22 mouse cellular contexts compared by ENCODE assay signal in the genomic region with DNA sequence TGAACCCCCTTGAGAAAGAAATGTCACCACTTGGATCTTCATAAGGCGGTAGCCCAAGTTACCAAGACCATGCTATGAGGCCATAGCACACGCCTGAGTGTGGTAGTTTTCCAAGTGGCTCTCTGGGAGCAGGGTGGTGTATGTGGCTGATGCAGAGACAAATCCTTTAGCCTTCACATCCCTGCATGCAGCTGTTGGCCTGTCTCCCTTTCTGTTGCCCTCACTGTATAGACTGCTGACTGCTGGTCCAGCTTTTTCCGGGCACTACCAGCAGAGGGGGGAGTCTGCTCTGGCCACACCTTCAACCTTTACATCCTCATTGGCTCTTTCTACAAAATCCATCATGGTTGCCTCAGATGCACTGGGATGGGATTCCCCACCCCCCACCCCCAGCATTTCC.
DNase-seq lines count a peak whose midpoint lies in the region; ATAC-seq lines count a peak whose summit lies in the region.
"Had no signal": no experiment of that assay in that cellular context is flagged by ENCODE, and none has a peak within 500 bp of the region (broad histone marks: within the 10 kb centered on the region; RNA-seq: fewer than 3 reads in every experiment).

No protein-coding gene starts in this region.

- no peaks in the 10 kb centered on the region for H3K4me1 ChIP-seq in embryonic facial prominence, embryonic 14.5 days (ENCODE audit: control insufficient read depth, insufficient read depth, low read length)
- no peaks in the 10 kb centered on the region for H3K4me1 ChIP-seq in embryonic facial prominence, embryonic 10.5 days
- H3K4me1 ChIP-seq in hindbrain, embryonic 13.5 days (replicated peaks), result peaks cover 22% of the 10 kb centered on the region
- H3K4me1 ChIP-seq in hindbrain, embryonic 16.5 days (ENCODE audit: control insufficient read depth, insufficient read depth, low read depth, low read length), result no peaks in the 10 kb centered on the region; the same call in 1 of the 2 replicates
- peaks cover 15% of the 10 kb centered on the region for H3K4me1 ChIP-seq in hindbrain, embryonic 15.5 days (replicated peaks)
- peaks cover 9% of the 10 kb centered on the region for H3K4me1 ChIP-seq in neural tube, embryonic 14.5 days (ENCODE audit: control insufficient read depth, insufficient read depth, low read length)
- H3K4me1 ChIP-seq: heart, embryonic 15.5 days; kidney, embryonic 15.5 days; limb, embryonic 13.5 days; liver, embryonic 12.5 days had no signal

- H3K9me3 ChIP-seq in embryonic facial prominence, embryonic 14.5 days (ENCODE audit: control insufficient read depth, low read length), result no peaks in the 10 kb centered on the region
- 0 out of 2 replicates have a peak, but pooled peaks cover 3% of the 10 kb centered on the region for H3K9me3 ChIP-seq in embryonic facial prominence, embryonic 10.5 days
- H3K9me3 ChIP-seq in hindbrain, embryonic 13.5 days, result no peaks in the 10 kb centered on the region
- no peaks in the 10 kb centered on the region for H3K9me3 ChIP-seq in hindbrain, embryonic 16.5 days (ENCODE audit: control insufficient read depth, low read length)
- H3K9me3 ChIP-seq in hindbrain, embryonic 15.5 days, result no peaks in the 10 kb centered on the region
- no peaks in the 10 kb centered on the region for H3K9me3 ChIP-seq in neural tube, embryonic 14.5 days (ENCODE audit: control insufficient read depth, low read length)
- H3K9me3 ChIP-seq: heart, embryonic 15.5 days; kidney, embryonic 15.5 days had no signal

- H3K36me3 ChIP-seq in embryonic facial prominence, embryonic 14.5 days (ENCODE audit: control insufficient read depth, insufficient read depth, low read length), result no peaks in the 10 kb centered on the region
- no peaks in the 10 kb centered on the region for H3K36me3 ChIP-seq in embryonic facial prominence, embryonic 10.5 days (replicated peaks)
- no peaks in the 10 kb centered on the region for H3K36me3 ChIP-seq in hindbrain, embryonic 13.5 days
- no peaks in the 10 kb centered on the region for H3K36me3 ChIP-seq in hindbrain, embryonic 16.5 days (ENCODE audit: control insufficient read depth, insufficient read depth, low read length)
- no peaks in the 10 kb centered on the region for H3K36me3 ChIP-seq in hindbrain, embryonic 15.5 days
- H3K36me3 ChIP-seq in neural tube, embryonic 14.5 days (ENCODE audit: control insufficient read depth, insufficient read depth, low read length), result no peaks in the 10 kb centered on the region
- H3K36me3 ChIP-seq: heart, embryonic 15.5 days; kidney, embryonic 15.5 days; limb, embryonic 13.5 days; liver, embryonic 12.5 days had no signal

- WGBS in embryonic facial prominence, embryonic 14.5 days, result 82% methylated on average over 2 of the region's 3 CpGs
- 74% methylated on average over 3 of the region's 3 CpGs for WGBS in embryonic facial prominence, embryonic 10.5 days
- 74% methylated on average over 3 of the region's 3 CpGs for WGBS in hindbrain, embryonic 13.5 days
- WGBS in hindbrain, embryonic 16.5 days, result 43% methylated on average over 3 of the region's 3 CpGs
- 56% methylated on average over 3 of the region's 3 CpGs for WGBS in hindbrain, embryonic 15.5 days
- WGBS in neural tube, embryonic 14.5 days, result 41% methylated on average over 3 of the region's 3 CpGs

- DNase-seq in embryonic facial prominence, embryonic 14.5 days (ENCODE audit: low spot score), result no peak
- no peak for DNase-seq in embryonic facial prominence, embryonic 10.5 days (ENCODE audit: low spot score)
- DNase-seq in spleen, postnatal 10 days (ENCODE audit: low spot score in 2 of 2), result no peak
- no peak for DNase-seq in layer of hippocampus, postnatal 10 days (ENCODE audit: low spot score in 2 of 2)
- DNase-seq: adrenal gland, postnatal 25 days; cerebellum, adult 9-10 months; gastrocnemius, adult 2 months; heart, postnatal 4 days; kidney, postnatal 36 days; lung, adult 2 months; right cerebral cortex, postnatal 14 days; thymus, adult 18-20 months; thymus, postnatal 36 days had no signal

- no peak overlapping the region for H3K4me2 ChIP-seq in embryonic facial prominence, embryonic 14.5 days (ENCODE audit: low read depth, low read length)
- no peak overlapping the region for H3K4me2 ChIP-seq in hindbrain, embryonic 13.5 days
- no peak overlapping the region for H3K4me2 ChIP-seq in hindbrain, embryonic 16.5 days (ENCODE audit: low read length)
- no peak overlapping the region for H3K4me2 ChIP-seq in hindbrain, embryonic 15.5 days
- no peak overlapping the region for H3K4me2 ChIP-seq in neural tube, embryonic 14.5 days (ENCODE audit: low read depth, low read length)
- H3K4me2 ChIP-seq: heart, embryonic 15.5 days; kidney, embryonic 15.5 days; limb, embryonic 13.5 days; liver, embryonic 12.5 days had no signal

- H3K27me3 ChIP-seq in embryonic facial prominence, embryonic 14.5 days (replicated peaks; ENCODE audit: control insufficient read depth, insufficient read depth, low read length), result no peaks in the 10 kb centered on the region
- H3K27me3 ChIP-seq in embryonic facial prominence, embryonic 10.5 days (replicated peaks; ENCODE audit: low read depth, poor library complexity, severe bottlenecking), result no peaks in the 10 kb centered on the region
- H3K27me3 ChIP-seq in hindbrain, embryonic 13.5 days, result no peaks in the 10 kb centered on the region
- H3K27me3 ChIP-seq in hindbrain, embryonic 16.5 days (replicated peaks; ENCODE audit: control insufficient read depth, insufficient read depth, low read length), result no peaks in the 10 kb centered on the region
- no peaks in the 10 kb centered on the region for H3K27me3 ChIP-seq in hindbrain, embryonic 15.5 days
- no peaks in the 10 kb centered on the region for H3K27me3 ChIP-seq in neural tube, embryonic 14.5 days (ENCODE audit: control insufficient read depth, insufficient read depth, low read length)
- H3K27me3 ChIP-seq: heart, embryonic 15.5 days; kidney, embryonic 15.5 days; limb, embryonic 13.5 days; liver, embryonic 12.5 days had no signal

- no peak overlapping the region for H3K9ac ChIP-seq in embryonic facial prominence, embryonic 14.5 days (ENCODE audit: low read depth, low read length)
- no peak overlapping the region for H3K9ac ChIP-seq in hindbrain, embryonic 13.5 days
- H3K9ac ChIP-seq in hindbrain, embryonic 16.5 days (ENCODE audit: low read depth, low read length), result no peak overlapping the region
- no peak overlapping the region for H3K9ac ChIP-seq in hindbrain, embryonic 15.5 days
- no peak overlapping the region for H3K9ac ChIP-seq in neural tube, embryonic 14.5 days (replicated peaks; ENCODE audit: low read depth, low read length)
- H3K9ac ChIP-seq: heart, embryonic 15.5 days; kidney, embryonic 15.5 days; limb, embryonic 13.5 days; liver, embryonic 12.5 days had no signal

- peak; percentile 22; the same call in 1 of the 2 replicates for ATAC-seq in embryonic facial prominence, embryonic 14.5 days (ENCODE audit: low read depth)
- 0 out of 2 replicates have a peak, but pooled peaks have one; percentile 21 for ATAC-seq in hindbrain, embryonic 13.5 days (ENCODE audit: low FRiP score)
- no peak for ATAC-seq in hindbrain, embryonic 16.5 days
- 0 out of 2 replicates have a peak, but pooled peaks have one; percentile 19 for ATAC-seq in hindbrain, embryonic 15.5 days (ENCODE audit: low FRiP score, low read depth)
- ATAC-seq in neural tube, embryonic 14.5 days (ENCODE audit: low read depth), result peak; percentile 11; the same call in 1 of the 2 replicates
- ATAC-seq: intestine, embryonic 16.5 days; liver, embryonic 12.5 days had no signal

- H3K4me3 ChIP-seq in embryonic facial prominence, embryonic 14.5 days (ENCODE audit: low read depth, low read length), result no peak overlapping the region
- no peak overlapping the region for H3K4me3 ChIP-seq in embryonic facial prominence, embryonic 10.5 days
- no peak overlapping the region for H3K4me3 ChIP-seq in hindbrain, embryonic 13.5 days
- H3K4me3 ChIP-seq in hindbrain, embryonic 16.5 days (ENCODE audit: low read length), result no peak overlapping the region
- H3K4me3 ChIP-seq in hindbrain, embryonic 15.5 days, result no peak overlapping the region
- no peak overlapping the region for H3K4me3 ChIP-seq in neural tube, embryonic 14.5 days (ENCODE audit: low read depth, low read length)
- H3K4me3 ChIP-seq: gastrocnemius, adult 2 months; heart, embryonic 15.5 days; kidney, embryonic 15.5 days; limb, embryonic 13.5 days; liver, embryonic 12.5 days had no signal

- no peak overlapping the region for H3K27ac ChIP-seq in embryonic facial prominence, embryonic 14.5 days (replicated peaks; ENCODE audit: low read depth, low read length)
- no peak overlapping the region for H3K27ac ChIP-seq in embryonic facial prominence, embryonic 10.5 days (replicated peaks)
- peak overlapping the region; percentile 84 for H3K27ac ChIP-seq in hindbrain, embryonic 13.5 days
- no peak overlapping the region for H3K27ac ChIP-seq in hindbrain, embryonic 16.5 days (ENCODE audit: low read depth, low read length)
- H3K27ac ChIP-seq in hindbrain, embryonic 15.5 days (replicated peaks), result peak overlapping the region; percentile 50
- H3K27ac ChIP-seq in neural tube, embryonic 14.5 days (ENCODE audit: low read depth, low read length), result peak overlapping the region; percentile 30
- H3K27ac ChIP-seq: gastrocnemius, adult 2 months; heart, embryonic 15.5 days; kidney, embryonic 15.5 days; limb, embryonic 13.5 days; liver, embryonic 12.5 days had no signal

Comparison
In these comparisons a context has a peak if more than half of its experiments do, and no peak if none do; other contexts are left out.
1. H3K27ac ChIP-seq: peak in hindbrain, embryonic 13.5 days (single experiment), hindbrain, embryonic 15.5 days (single experiment) and neural tube, embryonic 14.5 days (single experiment); none in embryonic facial prominence, embryonic 14.5 days (single experiment), embryonic facial prominence, embryonic 10.5 days (single experiment) and hindbrain, embryonic 16.5 days (single experiment).